Mouse (Mus musculus): ENCODE measurements around the gene Prr14l.
A peak's percentile ranks its signal among the peaks of the same experiment; 100 is the strongest.
"Not testable (repeated sequence)": the region's sequence is repeated elsewhere in the genome, so short reads cannot be mapped to it uniquely, and the experiment has no call there.

Gene Prr14l

DNA sequence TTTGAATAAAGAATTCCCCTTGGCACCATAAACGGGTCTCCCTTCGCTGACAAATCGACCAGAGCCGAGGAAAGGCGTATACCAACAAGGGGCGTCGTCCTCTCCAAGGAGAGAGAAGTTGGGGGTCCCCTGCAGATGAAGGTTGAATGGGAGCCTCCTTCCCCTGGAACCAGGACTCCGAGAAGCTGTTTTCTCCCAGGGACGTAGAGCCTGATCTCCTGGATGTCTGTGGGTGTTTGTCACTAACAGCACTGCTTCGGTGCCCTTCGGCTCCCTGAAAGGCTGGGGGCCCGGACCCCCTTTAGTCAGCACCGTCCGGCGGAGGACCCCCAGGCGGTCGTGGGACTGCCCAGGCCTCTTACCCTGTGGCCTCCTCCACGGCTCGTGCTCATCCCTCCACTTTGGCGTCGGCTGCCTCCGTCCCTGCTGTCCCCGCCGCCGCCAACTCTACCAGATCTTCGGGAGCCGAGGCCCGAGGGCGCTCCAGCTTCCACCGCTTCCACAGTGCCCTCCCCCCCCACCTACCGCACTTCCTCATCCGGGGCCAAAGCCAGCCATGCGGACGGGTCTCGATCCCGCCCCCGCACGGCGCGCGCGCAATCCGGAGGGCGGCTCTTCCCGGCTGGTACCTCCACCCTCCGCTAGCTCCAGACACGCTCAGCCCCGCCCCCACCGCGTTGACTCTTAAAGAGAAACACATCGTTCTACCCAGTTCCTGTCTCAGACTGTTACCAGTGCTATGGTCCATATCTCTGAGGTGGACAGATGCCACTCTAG lies at the start of gene Prr14l:
TSS of gene Prr14l (minus strand) at position 526 of the 777 bp plus-strand sequence.
- DNase-seq: peak; percentile 99

- no peak for DNase-seq
These were observed 32.7 kb upstream of the Prr14l start for GRCm38 (mm10) chr5:32886739-32887138.

DNA sequence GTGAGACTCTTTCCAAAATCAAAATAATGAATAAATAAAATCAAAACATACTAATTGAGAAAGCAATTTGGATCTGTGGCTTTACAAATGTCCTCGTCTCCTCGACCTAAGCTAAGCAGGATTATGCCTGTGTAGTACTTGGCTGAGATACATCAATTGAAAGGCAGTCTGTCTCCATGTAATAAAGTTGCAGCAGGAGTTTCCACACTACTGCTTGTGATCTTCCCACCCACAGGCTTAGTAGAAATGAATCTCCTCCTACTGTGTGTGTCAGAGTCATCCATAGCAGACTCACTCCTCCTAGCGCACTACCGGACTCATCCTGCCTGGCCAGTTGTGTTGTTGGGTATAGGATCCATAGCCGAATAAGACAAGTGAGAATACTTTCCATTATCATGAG lies 18.3 kb upstream of the Prr14l start:
- no peak for DNase-seq

DNA sequence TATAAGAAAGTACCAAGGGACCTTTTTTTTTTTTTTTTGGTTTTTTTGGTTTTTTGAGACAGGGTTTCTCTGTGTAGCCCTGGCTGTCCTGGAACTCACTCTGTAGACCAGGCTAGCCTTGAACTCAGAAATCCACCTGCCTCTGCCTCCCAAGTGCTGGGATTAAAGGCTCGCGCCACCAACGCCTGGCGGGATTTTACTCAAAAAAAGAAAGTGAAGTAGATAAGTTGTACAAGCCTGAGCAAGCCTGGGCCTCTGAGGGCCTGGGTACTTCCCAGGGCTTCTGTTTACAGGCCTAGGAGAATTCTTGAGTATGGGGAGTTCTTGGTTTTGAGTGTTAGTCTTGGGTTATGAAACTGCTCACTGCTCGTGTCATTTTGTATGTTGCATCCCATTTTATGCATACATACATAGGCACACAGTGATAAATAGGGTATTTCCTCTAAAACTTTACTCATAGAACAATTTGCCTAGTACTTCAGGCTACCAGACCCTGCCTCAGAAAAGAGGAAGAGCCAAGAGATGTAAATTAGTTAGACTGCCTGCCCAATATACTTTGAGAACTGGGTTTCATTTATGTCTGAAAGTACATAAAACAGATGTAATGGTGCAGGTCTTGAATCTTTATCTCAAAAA lies 15.5 kb upstream of the Prr14l start:
- DNase-seq: no peak

- peak; percentile 93 for DNase-seq
These were observed 9.5 kb upstream of the Prr14l start, which contains the start of gene Depdc5 for GRCm38 (mm10) chr5:32863253-32864228. Gene Depdc5 (plus strand): TSS chr5:32863701.

GRCm38 (mm10) chr5:32862469-32863132 lies 8.5 kb upstream of the Prr14l start:
- no peak for DNase-seq

GRCm38 (mm10) chr5:32861082-32861481 lies 7.0 kb upstream of the Prr14l start:
- DNase-seq: no peak

DNA sequence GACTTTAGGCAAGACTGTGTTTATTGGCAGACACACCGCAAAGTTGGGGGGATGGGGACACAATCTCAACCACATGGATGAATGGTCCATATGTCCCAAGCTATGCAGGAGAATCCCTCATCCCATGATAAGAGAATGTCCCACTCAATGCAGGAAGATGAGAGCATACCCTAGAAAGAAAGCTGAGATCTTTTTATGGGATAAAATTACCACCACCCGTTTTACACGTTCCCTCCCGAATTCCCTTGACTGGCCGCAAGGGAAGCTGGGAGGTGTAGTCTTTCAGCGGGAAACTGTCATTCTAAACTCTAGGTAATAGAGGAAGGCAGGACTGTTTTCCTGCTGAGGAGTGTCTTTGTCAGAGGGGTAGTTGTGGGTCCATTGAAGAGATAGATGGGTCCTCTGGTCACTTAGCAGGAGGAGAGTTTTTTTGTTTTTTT lies 3.7 kb upstream of the Prr14l start:
- peak; percentile 32 for DNase-seq

DNA sequence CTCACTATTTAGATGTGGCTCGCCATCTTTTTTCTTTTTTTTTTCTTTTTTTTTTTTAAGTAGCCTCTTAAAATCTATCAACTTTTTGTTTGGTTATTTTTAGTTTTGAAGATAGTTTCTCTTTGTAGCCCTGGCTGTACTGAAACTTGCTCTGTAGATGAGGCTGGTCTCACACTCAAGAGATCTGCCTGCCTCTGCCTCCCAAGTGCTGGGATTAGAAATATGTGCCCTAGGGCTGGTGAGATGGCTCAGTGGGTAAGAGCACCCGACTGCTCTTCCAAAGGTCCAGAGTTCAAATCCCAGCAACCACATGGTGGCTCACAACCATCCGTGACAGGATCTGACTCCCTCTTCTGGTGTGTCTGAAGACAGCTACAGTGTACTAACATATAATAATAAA lies 1.2 kb upstream of the Prr14l start:
- DNase-seq: not testable (repeated sequence)

GRCm38 (mm10) chr5:32854818-32855217 lies 762 bp upstream of the Prr14l start:
- no peak for DNase-seq

DNA sequence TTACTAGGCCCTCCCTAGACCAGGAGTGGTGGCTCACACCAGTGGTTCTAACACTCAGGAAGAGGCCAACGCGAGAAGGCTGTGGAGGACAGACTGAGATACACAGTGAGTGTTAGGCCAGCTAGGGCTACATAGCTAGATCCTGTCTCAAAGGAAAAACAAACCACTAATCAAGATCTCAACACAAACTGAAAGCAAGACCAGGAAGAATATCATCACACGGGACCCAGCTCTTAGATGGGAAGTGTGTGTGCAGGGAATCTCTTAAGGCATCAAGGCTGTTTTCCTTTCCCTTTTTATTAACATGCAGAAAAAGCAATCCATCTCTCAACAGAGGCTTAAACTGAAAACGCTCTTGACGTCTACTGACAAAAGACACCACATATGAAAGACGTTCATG lies 2.0 kb downstream of the Prr14l start:
- no peak for DNase-seq

- not testable (repeated sequence) for DNase-seq
These were observed 4.5 kb downstream of the Prr14l start for GRCm38 (mm10) chr5:32849580-32849979.

DNA sequence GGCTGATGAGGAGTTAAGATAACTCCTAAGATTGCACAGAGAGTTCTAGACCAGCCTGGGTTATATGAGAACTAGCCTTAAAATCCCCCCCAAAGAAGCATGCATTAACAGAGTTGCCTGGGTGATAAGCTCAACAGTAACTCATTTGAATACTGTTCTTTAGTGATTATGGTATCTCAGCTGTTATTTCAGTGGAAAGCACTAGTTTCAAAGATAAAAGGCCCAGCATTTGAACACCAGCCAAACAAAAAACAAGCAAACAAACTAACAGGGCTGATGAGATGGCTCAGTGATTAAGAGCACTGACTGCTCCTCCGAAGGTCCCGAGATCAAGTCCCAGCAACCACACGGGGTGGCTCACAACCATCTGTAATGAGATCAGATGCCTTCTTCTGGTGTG lies 4.9 kb downstream of the Prr14l start:
- DNase-seq: no peak

DNA sequence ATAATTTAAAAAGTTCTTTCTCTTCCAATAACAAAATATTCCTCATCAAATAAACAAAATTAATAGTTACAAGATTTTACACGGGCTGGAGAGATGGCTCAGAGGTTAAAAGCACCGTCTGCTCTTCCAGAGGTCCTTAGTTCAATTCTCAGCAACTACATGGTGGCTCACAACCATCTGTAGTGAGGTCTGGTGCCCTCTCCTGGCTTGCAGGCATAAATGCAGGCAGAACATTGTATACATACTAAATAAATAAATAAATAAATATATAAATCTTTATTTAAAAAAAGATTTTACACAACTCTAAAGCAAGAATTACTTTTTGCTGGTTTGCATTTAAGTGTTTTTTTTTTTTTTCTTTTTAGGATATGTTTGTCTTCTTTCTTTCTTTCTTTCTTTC lies 14.0 kb downstream of the Prr14l start:
- DNase-seq: no peak

- DNase-seq: no peak
These were observed 17.1 kb downstream of the Prr14l start for GRCm38 (mm10) chr5:32836976-32837375.

DNA sequence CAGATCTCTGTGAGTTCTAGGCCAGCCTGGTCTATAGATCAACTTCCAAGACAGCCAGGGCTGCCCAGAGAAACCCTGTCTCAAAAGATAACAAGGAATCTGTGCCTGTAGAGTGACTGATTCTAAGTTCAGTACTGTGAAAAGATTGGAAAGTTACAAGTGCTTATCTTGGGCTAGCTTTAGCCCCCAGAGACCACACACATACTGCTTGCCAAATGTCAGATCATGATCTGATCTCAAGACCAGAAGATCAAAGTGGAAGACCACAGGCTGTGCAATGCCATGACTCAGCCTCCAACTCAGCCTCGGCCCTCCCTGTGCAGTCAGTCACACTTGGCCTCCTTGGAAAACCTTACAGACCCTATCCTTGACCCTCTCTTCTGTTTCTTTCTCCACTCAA lies 19.6 kb downstream of the Prr14l start:
- no peak for DNase-seq

DNA sequence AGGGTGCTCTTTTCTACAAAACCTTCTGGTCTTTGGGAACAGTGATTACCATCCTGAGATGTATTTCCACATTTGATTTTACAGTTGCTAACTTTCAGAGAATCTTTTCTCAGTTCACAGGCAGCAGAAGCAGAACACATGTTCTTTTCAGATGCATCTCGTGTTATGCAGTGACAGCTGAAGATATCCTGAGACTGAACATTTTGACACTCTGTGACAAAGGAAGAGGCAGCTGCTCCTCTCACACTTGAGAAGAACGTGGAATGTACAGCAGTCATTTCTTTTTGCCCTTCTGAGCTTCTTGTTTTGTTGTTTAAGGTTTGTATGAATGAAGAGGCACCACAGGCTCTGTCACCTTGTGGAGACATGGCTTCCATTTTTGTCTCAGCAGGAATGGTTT lies 24.0 kb downstream of the Prr14l start:
- DNase-seq: peak; percentile 22

DNA sequence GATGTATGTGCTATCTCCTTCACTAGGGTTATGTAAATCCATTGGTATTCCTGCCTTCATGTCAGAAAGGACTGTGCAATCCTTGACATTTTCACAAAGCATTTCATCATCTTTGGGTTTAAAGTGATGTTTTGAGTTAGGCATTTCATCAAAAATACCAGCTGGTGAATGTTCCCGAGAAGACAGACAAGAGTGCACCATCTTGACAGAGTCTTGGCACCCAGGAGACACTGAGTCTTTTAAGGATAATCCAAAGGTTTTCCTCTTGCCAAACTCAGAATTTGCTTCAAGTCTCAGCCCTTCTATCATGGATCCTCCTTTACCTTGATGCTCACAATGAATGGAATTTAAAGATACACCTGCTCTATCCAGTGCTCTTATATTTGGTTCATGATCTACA lies 25.3 kb downstream of the Prr14l start:
- peak; percentile 24 for DNase-seq

- no peak for DNase-seq
These were observed 27.0 kb downstream of the Prr14l start, which contains the start of gene Gm20671 for GRCm38 (mm10) chr5:32827009-32827408. Gene Gm20671 (minus strand): TSS chr5:32827109.

GRCm38 (mm10) chr5:32820471-32820870 lies 33.6 kb downstream of the Prr14l start:
- peak; percentile 56 for DNase-seq

DNA sequence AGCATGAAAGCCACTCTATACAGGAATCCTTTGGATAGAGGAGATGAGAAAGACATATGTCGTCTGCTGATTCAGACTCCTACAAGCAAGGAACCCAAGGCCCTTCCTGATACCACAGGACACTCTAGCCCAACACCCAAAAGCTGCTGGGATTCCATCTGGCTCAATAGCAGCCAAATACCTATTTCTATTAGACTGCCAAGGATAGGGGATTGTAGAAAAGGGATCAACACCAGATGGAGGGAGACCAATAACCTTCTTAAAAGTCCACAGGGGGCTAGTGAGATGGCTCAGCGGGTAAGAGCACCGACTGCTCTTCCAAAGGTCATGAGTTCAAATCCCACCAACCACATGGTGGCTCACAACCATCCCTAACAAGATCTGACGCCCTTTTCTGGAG lies 38.7 kb downstream of the Prr14l start:
- no peak for DNase-seq

GRCm38 (mm10) chr5:32786454-32786853 lies 67.6 kb downstream of the Prr14l start:
- not testable (repeated sequence) for DNase-seq

Measured in layer of hippocampus, adult 9-11 months (tissue).